Mouse (Mus musculus) MEL (cell line): ENCODE measurements around the gene Nfkbie.
A peak's percentile ranks its signal among the peaks of the same experiment; 100 is the strongest.

Experiments used
- CHD2 ChIP-seq: IDR thresholded peaks from 2 replicates; pipeline ENCODE4 v1.6.1; 2011; ENCODE audit warnings: low read length, improper control_type of control experiment
- CTCF ChIP-seq, 3 experiments: IDR thresholded peaks in 2 of 3; conservative IDR thresholded peaks in 1 of 3; 2 replicates each; pipeline ENCODE4 v1.5.1; 2011 to 2012; ENCODE audit warnings: low read length in 3 of 3, low read depth in 2 of 3, mild to moderate bottlenecking in 2 of 3, improper control_type of control experiment in 1 of 3, inconsistent platforms in 1 of 3, mixed read lengths in 1 of 3, moderate library complexity in 1 of 3; ENCODE audit not compliant: control insufficient read depth in 1 of 3, insufficient read depth in 1 of 3, poor library complexity in 1 of 3, severe bottlenecking in 1 of 3
- GABPA ChIP-seq: IDR thresholded peaks from 2 replicates; pipeline ENCODE4 v1.6.1; 2012; ENCODE audit warnings: low read depth, mild to moderate bottlenecking, inconsistent platforms, low read length, improper control_type of control experiment, moderate library complexity
- KAT2A ChIP-seq: conservative IDR thresholded peaks from 2 replicates; pipeline ENCODE4 v1.6.1; 2012; ENCODE audit warnings: low read depth, low read length, improper control_type of control experiment, inconsistent platforms
- MAFK ChIP-seq: IDR thresholded peaks from 2 replicates; pipeline ENCODE4 v1.6.1; 2011; ENCODE audit warnings: low read depth, mild to moderate bottlenecking, low read length, improper control_type of control experiment, borderline replicate concordance
- MXI1 ChIP-seq: IDR thresholded peaks from 2 replicates; pipeline ENCODE4 v1.6.1; 2011; ENCODE audit warnings: mild to moderate bottlenecking, low read depth, low read length, improper control_type of control experiment
- USF1 ChIP-seq: IDR thresholded peaks from 2 replicates; pipeline ENCODE4 v1.6.1; 2014; ENCODE audit warnings: low read depth, mild to moderate bottlenecking, inconsistent platforms, low read length, improper control_type of control experiment, moderate library complexity
- ZNF384 ChIP-seq: IDR thresholded peaks from 2 replicates; pipeline ENCODE4 v1.6.1; 2012; ENCODE audit warnings: low read depth, mild to moderate bottlenecking, inconsistent platforms, low read length, improper control_type of control experiment

DNA sequence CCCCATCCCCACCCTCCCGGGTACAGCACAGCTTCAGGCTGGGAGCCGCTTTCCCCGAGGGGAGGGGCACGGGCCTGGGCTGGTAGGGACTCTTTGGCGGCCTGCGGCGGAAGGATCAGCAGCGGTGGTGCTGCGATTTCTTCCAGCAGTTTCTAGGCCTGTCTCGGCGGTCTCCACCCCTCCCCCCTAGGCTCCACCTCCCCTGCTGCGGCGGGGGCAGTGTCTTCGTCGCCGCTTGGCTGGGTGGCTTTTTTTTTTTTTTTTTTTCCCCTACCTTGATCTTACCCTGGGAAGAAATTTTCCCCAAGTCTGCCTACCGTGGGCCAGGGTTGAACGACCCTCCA lies 18.2 kb downstream of the Nfkbie start:
- TF ChIP-seq CHD2 = peak; percentile 44; the same call in 1 of the 2 replicates
- TF ChIP-seq CTCF (IDR thresholded peaks at IDR 0.05 in 2 of 3, conservative IDR thresholded peaks at IDR 0.05 in 1 of 3; ENCODE audit: control insufficient read depth in 1 of 3, insufficient read depth in 1 of 3, low read depth in 2 of 3, low read length in 3 of 3, poor library complexity in 1 of 3, severe bottlenecking in 1 of 3) = no peak
- peak; percentile 84 for TF ChIP-seq KAT2A
- peak; percentile 97 for TF ChIP-seq ZNF384
- no peak for TF ChIP-seq GABPA
- no peak for TF ChIP-seq MAFK
- TF ChIP-seq MXI1 = peak; percentile 44; the same call in 1 of the 2 replicates
- no peak; the same call in 1 of the 2 replicates for TF ChIP-seq USF1
